Mouse (Mus musculus): ENCODE results near the gene Tarsl2.
A peak's percentile ranks its signal among the peaks of the same experiment; 100 is the strongest.

The Tarsl2 gene

DNA sequence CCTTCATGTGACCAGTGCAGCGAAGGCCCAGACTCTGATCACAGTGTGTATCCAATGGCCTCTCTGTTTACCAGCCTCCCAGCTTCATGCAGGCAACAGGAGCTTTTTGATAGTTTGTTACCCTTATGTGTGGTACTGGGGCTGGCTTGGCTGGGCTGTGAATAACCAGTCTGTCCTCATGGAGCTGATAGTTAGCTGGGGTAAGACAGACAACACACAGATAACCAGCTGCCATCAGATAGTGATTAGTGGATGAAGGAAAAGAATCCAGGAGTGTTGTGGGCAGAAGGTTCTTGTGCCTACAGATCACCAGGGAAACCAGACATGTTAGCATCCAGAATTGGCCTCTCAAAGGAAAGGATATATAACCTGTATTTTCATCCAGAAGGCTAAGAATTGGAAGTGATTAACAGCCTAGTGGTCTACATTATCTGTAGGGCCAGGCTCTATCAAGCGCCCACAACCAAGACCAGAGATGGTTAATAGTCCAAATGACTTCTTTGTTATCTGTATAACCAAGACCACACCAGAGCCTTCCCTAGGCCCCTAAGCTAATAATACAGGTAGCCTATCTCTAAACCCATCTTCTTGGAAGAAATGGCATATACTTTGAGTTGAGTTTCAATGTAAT is 12.9 kb downstream of the Tarsl2 start:
- DNase-seq (ENCODE audit: low spot score): no peak

DNA sequence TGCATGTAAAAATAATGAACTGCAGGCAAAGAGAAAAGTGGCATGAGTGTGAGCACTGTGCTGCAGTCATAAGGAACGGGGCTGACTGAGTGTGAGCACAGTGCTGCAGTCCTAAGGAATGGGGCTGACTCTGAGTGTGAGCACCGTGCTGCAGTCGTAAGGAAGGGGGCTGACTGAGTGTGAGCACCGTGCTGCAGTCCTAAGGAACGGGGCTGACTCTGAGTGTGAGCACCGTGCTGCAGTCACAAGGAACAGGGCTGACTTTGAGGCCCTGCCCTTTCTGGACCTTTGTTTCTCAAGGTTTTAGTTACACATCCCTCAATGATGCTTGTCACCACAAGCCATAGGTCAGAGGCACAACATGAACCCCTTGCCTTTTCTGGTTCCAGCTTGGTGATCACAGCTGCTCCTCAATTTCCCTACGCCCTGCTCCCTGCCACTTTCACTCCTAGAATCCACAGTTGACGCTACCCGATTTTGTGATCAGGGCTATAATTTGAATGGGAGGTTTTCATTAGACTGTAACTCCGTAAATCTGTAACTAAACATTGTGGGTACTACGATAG is 18.6 kb downstream of the Tarsl2 start:
- no peak for DNase-seq (ENCODE audit: low spot score)

DNA sequence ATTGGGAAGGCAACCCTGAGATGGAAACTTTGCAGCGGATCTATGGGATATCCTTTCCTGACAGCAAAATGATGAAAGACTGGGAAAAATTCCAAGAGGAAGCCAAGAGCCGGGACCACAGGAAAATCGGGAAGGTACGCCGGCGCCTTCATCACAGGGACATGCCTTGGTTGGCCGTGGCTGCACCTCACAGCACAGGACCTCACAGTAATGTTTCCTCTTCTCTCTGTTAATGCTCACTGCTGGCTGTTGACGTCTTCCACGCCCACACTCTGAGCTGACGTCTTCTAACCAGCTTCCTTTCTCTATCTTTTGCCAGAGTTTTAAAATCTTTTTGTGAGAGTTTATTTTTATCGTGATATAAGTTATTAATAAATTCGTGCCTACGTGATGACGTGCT is 19.2 kb downstream of the Tarsl2 start:
- no peak for DNase-seq (ENCODE audit: low spot score)

DNA sequence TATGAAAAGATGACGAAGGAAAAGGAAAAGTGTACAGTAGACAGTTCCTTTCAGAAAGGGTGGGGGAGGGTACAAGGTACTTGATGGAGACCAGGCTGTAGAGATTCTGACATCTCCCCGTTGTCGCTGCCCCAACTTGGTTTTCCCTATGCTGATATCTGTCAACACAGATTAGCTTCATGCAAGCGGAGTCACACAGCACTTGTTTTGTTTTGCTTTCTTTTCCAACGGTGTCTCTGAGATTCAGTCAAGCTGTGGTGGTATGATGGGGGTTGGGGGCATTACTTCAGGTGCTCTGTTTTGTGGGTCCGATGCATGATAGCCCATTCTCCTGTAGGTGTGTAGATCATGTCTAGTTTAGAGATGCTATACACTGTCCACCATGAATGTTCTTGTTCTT is 22.8 kb downstream of the Tarsl2 start:
- no peak for DNase-seq (ENCODE audit: low spot score)

DNA sequence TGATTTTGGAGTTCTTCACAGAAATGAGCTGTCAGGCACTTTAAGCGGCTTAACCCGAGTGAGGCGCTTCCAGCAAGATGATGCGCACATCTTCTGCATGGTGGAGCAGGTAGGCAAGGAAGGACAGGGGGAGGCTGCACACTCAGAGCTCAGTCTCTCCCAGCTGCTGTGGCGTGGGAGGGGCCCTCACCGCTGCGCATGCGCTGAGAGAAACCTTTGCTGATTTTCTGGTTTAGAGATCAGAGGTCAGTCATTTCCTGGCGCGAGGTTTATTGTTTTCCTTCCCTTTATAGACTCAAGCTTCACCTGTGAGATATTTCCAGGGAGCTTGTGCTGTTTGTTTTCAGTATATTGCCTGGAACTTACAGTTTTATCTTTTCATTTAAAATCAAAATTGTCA is 33.4 kb downstream of the Tarsl2 start:
- no peak for DNase-seq (ENCODE audit: low spot score)

DNA sequence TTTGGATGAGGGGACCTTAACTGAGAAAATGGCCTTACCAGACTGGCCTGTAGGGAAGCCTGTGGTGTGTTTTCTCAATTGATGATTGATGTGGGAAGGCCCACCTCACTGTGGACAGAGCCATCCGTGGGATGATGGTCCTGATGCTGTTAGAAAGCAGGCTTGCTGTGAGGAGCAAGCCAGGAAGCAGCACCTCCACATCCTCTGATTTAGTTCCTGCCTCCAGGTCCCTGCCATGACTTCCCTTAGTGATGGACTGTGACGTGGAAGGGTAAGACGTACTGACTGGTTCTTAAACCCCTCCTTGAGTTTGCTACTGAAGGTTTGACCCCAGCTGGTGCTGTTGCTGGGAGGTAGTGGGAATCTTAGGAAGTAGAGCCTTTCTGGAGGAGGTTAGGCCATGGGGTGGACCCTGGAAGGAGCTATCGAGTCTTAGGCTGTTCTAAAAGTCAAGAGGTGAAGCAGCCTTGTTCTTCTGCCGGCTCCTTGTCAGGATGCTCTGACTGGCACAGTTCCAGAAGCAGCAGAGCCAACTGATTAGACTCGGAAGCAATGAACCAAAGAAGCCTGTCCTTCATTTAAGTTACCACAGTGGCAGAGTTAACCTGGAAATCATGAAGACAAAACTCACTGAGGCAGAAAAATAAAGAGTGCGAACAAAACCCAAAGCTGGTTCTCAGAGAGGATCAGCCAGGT is 34.4 kb downstream of the Tarsl2 start:
- no peak for DNase-seq (ENCODE audit: low spot score)

DNA sequence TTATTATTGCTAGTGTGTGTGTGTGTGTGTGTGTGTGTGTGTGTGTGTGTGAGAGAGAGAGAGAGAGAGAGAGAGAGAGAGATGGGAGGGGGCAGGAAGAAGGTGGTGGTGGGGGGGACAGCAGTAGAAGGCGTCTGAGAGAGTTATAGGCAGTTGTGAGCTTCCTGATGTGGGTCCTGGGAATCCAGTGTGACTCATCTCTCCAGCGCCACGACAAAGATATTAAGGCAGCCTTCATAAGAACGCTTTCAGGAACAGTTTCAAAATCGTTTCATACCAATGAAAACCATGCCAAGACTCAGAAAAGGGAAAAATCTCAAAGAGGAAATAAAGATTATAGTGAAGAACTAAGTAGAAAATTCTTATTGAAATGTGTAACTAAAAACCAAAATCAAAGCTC is 36.5 kb downstream of the Tarsl2 start:
- DNase-seq (ENCODE audit: low spot score): no peak

DNA sequence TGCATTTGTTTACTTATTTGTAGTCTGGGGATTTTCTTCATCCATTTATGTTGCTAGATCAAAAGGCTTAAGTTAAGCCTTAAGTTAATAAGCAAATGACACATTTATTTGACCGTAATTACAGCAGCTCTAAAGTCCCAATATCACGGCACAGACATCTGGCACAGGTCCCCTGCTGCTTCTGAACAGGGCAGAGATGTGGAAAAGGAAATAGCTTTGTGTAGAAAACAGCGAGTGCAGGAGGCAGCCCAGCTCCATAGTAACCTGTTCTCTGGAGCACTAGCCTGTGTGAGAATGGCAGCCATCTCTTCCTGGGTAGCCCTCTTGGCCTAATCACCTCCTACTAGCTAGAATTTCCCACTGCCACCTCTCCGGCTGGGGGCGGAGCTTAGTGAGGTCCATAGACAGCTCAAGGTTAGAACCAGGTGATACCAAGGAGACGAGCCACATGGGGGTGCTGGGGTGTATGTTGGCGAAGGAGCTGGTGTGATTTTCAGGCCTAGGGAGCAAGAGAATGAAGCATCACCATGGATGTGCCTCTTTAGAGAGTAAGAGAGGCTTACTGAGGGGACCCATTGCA is 39.6 kb downstream of the Tarsl2 start:
- DNase-seq (ENCODE audit: low spot score): no peak

DNA sequence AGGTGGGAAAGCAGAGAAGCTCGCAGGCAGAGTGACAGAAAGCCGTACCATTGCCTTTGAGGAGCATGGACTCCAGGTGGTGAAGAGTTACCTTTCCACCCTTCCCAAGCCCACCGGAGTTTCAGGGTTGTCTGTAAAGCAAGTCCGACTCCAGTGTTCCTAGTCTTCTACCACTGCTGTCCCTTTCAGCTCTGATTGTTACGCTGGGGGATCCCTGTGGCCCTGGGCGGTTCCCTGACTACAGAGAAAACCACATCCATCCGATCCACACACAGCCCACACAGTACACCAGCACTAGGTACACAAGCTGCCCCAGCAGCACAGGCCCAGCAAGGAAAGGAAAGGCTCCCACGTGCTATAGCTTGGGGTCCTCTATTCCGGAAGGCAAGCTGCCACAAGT is 42.0 kb downstream of the Tarsl2 start:
- no peak for DNase-seq (ENCODE audit: low spot score)

DNA sequence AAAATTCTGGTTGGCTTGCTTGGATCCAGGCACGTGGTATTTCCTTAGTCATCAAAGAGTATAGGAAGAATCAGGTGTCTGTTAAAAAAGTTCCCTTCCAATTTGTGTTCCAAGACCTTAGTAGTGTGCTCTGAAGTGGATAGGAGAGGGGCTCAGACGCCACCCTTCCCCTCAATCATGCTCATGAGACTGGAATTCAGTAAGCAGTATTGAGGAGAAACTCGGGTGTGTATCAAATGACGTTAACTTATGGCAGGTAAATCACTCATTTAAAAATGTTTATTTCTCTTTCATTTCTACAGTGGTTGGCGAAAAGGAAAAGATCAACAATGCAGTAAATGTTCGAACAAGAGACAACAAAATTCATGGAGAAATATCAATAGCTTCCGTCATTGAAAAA is 46.2 kb downstream of the Tarsl2 start, which contains the start of gene Tm2d3:
Tm2d3 (plus strand) TSS at position 301 of the 400 bp plus-strand sequence.
- no peak for DNase-seq (ENCODE audit: low spot score)

DNA sequence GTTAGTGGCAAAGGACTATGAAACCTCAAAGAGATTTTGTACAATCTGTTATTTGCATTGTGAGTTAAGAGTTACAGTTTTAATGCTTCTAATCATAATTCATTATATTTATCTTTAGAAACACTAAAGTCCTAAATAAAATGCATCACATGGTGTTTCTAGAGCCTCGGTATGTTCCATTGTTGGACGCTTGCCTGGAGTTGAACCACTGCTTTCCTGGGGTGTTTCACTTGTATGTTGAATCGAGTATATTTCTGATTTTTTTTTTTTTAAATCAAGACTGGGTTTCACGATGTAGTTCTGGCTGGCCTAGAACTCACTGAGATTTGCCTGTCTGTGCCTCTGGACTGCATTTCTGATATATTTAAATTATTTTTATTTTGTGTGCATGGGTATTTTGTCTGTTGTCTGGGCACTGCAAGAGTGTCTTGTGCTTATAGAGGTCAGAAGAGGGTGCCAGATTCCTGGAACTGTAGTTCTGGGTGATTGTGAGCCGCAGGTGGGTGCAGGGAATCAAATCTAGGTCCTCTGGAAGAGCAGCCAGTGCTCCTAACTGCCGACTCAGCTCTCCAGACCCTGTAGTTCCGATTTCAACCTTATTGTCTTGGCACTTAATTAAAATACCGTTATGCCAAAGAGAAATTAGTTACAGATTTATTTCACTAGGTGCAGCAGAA is 47.4 kb downstream of the Tarsl2 start:
- DNase-seq (ENCODE audit: low spot score): no peak

DNA sequence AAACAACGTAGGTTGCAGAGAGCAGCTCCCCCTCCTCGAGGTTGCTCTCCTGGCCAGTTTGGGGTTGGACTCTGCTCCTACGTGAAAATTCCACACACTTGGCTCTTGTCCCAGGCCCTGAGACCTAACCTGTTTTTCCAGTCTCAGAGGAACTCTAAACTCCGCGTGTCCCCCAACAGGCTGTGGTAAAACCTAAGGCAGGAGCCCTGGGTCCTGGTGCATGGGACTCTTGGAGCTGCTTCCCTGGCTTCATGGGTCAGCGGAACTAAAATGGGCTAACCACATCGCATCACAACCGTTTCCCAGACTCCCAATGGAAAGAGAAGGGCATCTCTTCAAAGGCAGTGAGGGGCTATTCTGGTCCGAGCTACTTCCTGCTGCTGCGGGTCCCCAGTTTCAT is 48.2 kb downstream of the Tarsl2 start:
- DNase-seq (ENCODE audit: low spot score): no peak

DNA sequence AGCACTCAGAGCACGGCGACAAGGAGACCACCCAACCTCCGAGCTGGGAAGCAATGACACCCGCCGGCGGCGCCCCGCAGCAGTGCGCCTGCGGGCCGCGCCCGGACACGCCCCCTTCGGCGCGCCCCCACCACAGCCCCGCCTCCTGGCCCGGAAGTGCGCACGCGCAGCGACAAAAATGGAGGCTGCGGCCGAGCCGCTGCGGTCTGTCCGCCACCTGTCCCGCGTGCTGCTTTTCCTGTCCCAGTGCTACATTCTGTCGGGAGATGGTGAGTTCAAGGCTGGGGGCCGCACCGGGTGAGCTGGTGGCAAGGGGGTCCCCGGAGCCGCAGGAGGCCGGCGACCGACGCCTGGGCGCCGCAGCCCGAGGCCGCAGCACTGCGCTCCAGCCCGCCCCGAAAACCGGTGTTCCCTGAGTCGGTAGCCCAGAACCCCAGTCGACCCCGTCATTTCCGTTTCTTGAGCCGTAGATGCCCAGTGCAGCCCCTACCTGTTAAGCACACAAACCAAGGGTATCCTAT is 48.7 kb downstream of the Tarsl2 start:
- peak; percentile 89 for DNase-seq (ENCODE audit: low spot score)

DNA sequence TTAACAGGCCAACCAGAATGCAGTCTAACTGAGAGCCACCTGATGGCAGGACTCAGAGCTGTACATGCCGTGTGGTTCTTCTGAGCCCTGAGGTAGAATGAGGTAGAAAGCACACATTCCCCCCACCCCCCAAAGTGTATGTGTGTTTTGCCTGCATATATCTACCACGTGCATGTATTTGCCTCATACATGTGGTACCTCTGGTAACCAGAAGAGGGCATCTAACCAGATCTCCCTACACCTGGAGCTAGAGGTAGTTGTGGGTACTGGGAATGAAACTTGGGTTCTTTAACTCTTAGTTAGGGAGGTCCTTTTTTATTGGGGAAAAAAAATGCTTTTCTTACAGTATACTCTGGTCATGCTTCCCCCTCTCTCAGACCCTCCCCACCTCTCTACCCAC is 51.8 kb downstream of the Tarsl2 start:
- DNase-seq (ENCODE audit: low spot score): no peak

DNA sequence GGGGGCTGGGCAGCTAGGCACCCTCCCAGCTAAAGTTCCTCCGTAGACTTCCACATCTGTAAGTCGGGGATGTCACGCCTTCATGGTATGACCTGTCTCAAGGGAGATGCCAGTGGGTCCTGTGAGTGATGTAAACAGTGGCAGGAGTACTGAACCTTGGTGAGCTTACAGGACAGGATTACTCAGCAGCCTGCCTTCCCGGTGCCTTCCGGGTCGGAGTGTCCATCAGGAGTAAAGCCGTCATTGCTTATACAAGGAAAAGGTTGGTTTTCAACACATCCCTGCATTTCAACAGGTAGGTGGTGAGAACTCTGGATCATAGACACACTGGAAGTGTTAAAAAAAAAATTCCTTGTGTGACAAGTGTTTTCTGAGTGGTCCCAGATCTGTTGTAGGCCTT is 57.4 kb downstream of the Tarsl2 start:
- DNase-seq (ENCODE audit: low spot score): no peak

DNA sequence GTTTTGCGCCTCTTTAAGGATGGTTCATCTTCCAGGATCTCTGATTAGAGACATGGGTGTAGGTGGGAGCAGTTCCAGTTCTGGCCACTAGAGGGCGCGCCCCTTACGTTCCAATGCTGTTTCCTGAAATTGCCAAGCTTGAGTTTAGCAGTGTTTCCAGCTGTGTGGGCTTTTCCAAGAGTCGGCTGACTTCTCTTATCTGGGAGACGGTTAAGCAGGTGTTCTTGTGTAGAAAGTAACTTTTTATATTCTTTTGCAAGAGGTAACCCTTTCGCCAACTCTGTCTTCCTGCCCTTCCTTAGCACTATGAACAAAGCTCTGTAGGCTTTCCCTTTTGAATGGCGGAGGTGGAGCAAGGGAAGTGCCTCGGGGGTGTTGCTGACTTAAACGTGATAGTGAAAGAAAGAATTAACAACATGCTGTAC is 60.1 kb downstream of the Tarsl2 start:
- DNase-seq (ENCODE audit: low spot score): peak; percentile 90

DNA sequence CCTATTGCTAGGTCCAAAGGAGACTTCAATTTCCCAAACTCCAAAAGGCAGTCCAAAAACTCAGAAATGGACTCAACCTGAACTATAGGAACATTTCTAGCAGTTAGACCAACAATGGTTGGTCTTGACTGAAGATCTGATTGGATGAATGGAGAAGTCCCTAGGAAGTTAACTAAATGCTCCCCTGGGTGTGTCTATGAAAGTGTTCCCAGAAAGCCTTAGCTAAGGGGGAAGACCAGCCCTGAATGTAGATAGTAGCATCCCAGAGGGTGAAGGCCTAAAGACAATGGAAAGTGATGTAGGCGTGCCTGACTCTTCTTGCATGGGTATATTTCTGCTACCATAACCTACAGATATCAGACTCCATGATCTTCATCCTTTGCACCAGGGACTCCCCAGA is 63.8 kb downstream of the Tarsl2 start:
- no peak for DNase-seq (ENCODE audit: low spot score)

DNA sequence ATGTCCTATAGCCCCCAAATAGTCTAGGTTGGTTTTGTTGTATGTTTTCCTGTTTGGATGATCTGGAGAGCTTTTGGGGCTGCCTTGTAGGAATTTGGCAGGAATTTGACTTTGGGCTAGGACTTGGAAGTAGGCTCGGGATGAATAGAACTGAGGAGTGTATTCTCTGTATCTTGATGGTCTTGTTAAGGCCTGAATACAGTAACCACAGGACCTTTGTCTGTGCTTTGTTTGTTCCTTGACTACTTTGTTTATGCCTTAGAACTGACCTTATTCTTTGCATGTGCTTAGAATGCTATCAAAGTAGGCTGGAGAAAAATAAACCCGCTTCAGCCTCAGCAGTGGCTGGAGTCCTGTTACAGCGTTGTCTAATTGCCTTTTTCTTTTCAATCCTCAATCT is 65.6 kb downstream of the Tarsl2 start:
- no peak for DNase-seq (ENCODE audit: low spot score)

DNA sequence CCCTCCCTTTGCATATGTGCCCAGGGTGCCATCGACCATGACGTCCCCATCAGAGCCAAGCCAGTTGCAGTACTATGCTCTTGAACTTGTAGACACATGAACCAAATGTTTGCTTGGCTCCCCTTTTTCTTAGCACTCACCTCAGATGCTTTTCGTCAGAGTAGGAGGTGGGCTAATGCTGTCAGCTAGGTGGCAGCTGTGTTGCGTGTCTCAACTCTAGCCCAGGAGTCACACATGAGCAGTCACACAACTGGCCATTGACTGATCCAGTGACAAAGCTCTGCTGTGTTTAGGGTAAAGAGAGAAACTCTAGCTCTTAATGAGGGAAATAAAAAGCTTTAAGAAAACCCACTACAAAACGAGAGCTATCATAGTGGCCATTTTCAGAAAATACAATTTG is 69.1 kb downstream of the Tarsl2 start:
- DNase-seq (ENCODE audit: low spot score): no peak

DNA sequence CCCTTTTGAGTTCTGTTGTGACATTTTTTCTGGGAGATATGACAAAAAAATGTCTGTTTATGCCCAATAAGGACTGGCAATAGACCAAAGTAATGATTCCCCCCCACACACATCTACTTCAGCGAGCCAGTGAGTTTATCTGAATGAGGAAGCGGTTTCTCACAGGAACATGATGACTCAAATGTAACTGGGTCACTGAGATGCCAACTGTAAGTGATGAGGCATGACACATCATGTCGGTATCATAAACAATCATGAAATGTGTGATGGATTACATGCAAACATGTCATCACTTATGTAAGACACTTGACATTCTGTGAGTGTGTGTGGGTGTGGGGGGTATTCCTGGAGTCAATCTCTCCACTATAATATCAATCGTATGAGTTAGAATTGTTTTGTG is 69.6 kb downstream of the Tarsl2 start:
- no peak for DNase-seq (ENCODE audit: low spot score)

DNA sequence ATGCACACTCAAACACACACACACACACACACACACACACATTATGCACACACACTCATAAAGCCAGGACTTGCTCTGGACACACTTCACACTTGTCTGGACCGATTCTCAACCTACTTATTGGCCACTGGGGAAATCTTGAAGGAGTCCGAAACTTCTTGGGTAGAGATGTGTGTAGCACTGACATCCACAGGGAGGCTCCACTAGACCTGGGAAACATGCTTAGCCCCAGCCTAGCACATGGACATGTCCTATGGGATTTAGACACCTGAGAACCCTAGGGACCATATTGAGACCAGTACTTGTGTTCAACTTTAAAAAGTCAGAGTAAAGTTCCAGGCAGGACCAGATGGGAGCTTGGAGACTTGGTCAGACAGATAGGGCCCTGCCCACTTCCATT is 89.3 kb downstream of the Tarsl2 start:
- peak; percentile 11 for DNase-seq (ENCODE audit: low spot score)

DNA sequence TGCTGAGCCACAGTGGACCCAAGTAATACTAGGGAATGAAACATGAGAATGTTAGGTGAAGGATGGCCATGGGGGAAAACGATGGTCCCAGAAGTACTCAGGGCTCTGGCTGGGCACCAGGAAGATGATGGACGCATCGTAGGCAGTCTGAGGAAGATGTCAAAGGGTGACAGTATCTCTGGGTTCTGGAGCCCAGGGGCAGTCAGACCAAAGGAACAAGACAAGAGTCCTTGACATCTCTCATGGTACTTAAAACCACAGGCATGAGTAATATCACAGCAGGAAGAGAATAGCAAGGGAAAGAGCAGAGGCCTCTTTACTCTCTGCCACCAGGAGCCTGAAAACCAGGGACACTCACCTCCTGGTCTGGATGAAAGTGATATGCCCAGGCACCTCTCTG is 90.6 kb downstream of the Tarsl2 start:
- no peak for DNase-seq (ENCODE audit: low spot score)

All from embryo, embryonic 10.5 days (tissue).